Mouse (Mus musculus): ENCODE data around the gene Apba1.

The Apba1 gene

GRCm38 (mm10) chr19:23874502-23874901, 115.8 kb downstream of the Apba1 start:
- DNase-seq (ENCODE audit: low spot score in 2 of 2) = no peak

DNA sequence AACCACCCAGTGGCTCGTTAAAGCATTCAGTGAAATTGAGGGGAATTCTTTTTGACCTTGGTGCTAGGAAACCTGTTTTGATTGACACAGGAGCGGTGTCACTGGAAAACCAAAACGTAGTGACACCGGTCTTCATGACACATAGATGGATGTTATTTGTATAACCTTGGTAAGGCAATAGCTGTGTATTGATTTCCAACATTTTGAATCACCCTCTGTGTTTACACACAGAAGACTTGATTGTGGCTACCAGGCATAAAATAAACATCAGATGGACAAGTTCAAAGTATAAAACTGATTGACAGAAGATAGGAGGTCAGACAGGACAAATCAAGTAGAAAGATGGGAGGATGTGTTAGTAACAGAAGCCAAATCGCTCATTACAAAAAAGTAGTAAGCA, 117.1 kb downstream of the Apba1 start:
- no peak for DNase-seq (ENCODE audit: low spot score in 2 of 2)

GRCm38 (mm10) chr19:23879862-23880261, 121.2 kb downstream of the Apba1 start:
- peak; percentile 80 to 88 for DNase-seq (ENCODE audit: low spot score in 2 of 2)

DNA sequence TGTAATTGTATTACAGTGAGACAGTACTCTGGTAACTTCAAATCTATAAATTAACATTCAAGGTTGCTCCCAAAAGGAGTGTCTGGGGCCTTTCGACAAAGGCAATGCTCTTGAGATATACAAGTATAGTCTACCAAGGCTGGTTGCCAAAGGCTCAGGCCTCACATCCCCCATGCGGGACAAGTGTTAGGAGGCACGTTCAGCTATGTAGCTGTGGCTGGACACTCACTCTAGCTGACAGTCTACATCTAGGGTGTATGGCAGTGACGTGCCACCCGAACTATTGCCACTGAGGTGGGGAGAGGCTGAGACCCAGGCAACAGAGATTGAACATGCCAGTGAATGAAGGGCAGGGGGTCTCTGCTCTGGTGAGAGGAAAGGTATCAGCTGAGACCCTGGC, 127.5 kb downstream of the Apba1 start:
- no peak for DNase-seq (ENCODE audit: low spot score in 2 of 2)

DNA sequence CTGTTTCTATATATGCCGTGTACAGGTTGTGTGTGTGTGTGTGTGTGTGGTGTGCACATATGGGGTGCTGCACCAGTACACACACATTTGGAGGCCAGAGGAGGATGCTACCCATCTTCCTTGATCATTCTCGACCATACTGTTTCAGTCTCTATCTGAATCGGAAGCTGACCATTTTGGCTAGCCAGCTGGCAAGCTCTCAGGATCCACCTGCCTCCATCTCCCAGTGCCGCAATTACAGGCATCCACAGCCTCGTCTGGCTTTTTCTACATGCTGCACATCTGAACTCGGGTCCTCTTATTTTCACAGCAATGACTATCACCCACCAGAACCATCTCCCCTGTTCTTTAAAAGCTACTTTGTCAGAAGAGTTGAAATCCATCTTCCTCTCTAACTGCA, 132.7 kb downstream of the Apba1 start:
- DNase-seq (ENCODE audit: low spot score in 2 of 2) = no peak

DNA sequence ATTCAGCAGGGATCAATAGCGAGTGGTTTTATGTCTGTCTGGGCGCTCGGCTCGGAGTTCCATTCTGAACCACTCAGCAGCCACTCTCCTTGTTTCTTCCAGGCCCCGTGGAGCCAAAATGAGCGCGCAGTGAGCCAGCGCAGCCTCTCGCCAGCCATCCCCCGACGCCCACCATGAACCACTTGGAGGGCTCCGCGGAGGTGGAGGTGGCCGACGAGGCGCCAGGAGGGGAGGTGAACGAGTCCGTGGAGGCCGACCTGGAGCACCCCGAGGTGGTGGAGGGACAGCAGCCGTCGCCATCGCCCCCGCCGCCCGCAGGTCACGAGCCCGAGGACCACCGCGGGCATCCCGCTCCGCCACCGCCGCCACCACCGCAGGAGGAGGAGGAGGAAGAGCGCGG, 133.9 kb downstream of the Apba1 start:
- DNase-seq (ENCODE audit: low spot score in 2 of 2) = peak in 1 of 2 experiments; percentile 47

- peak; percentile 70 to 73 for DNase-seq (ENCODE audit: low spot score in 2 of 2)
Observed at GRCm38 (mm10) chr19:23893093-23893889, 134.6 kb downstream of the Apba1 start.

DNA sequence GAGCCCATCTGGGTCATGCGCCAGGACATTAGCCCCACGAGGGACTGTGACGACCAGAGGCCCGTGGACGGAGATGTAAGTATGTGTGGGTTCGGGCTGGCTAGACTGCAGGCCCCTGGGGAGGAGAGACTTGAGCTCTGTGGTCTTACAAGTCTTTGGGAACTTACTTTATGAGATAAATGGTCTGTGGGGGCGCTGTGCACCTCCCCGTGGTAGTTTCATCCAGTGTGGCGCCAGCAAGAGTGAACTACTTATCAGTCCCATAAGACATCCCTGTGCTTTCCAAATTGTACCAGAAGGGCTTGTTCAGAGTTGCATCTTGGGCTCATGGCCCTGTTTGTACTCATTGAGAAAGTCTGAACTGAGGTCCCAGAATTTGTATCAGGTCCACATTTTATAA, 135.3 kb downstream of the Apba1 start:
- DNase-seq (ENCODE audit: low spot score in 2 of 2) = no peak

GRCm38 (mm10) chr19:23894822-23895221, 136.1 kb downstream of the Apba1 start:
- DNase-seq (ENCODE audit: low spot score in 2 of 2) = no peak

GRCm38 (mm10) chr19:23896915-23897314, 138.2 kb downstream of the Apba1 start:
- no peak for DNase-seq (ENCODE audit: low spot score in 2 of 2)

- no peak for DNase-seq (ENCODE audit: low spot score in 2 of 2)
Observed at GRCm38 (mm10) chr19:23898501-23898900, 139.8 kb downstream of the Apba1 start.

DNA sequence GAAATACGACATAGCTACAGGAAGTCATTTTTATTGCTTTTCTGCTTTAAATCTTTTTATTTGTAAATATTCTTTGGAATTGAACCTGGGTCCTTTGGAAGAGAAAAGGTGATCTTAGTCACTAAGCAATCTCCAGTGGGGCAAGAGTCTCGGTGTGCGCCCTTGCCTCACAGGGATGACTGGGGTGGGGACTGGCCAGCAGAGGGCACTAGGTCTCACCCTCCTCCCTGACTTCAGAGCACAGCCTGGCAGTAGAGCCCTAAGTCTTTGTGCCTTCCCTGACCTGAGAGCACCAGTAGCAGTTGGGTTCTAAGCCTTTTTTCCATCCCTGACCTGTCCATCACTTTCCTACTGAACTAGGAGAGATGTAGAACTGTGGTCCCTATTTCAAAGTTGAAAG, 142.5 kb downstream of the Apba1 start:
- peak in 1 of 2 experiments; percentile 56 for DNase-seq (ENCODE audit: low spot score in 2 of 2)

DNA sequence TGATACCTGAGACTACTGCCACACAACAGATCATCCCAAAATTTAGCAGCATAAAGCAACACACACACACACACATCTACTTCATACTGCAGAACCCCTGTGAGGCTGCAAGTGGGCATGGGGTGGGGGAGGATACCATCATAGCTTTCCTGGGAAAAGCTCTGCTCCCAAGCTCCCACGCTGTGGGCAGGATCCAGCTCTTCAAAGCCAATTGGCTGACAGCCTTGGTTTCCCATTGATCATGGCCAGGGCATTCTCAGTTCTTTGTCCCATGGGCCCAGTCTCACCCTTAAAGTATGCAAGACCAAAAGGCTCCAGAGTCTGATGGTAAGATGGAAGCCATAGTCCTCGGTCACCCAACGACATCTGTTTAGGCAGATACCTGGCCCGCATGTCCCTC, 143.1 kb downstream of the Apba1 start:
- DNase-seq (ENCODE audit: low spot score in 2 of 2) = peak; percentile 67 to 78

GRCm38 (mm10) chr19:23903066-23903465, 144.4 kb downstream of the Apba1 start:
- DNase-seq (ENCODE audit: low spot score in 2 of 2) = no peak

DNA sequence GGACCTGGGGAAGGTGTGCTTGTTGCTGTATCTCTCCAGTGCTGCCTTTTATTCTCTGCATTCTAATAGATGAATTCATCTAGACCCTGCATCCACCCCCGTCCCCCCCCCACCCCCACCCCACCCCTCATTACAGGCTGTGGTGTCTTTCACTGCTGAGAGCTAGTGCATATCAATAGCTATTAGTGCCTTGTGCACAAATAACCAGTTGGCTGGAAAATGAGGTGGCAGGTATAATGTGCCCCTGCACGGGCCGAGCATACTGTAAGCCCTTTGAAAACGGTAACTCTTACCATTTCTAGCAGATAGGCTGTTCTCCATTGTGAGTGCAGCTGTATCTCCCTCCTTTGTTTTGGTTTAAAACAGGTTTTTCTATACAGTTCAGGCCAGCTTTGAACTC, 146.2 kb downstream of the Apba1 start:
- DNase-seq (ENCODE audit: low spot score in 2 of 2) = no peak

DNA sequence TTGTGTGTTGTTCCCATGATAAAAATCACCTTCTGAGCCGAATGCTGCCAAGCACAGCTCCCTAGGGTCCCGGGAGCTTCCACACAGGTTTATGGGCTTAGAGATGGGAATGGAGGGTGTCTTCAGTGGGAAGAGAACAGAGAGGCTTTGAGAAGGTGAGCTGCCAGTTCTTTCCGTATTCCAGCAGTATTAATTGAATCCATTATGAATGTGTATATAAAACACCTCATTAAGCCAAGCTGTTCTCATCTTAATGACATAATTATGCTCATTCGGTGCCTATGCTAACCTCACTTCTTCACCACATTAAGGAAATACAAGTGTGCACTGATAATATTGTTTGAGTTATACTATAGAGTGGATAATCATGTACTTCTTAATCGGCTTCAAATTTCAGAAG, 147.1 kb downstream of the Apba1 start:
- no peak for DNase-seq (ENCODE audit: low spot score in 2 of 2)

- DNase-seq (ENCODE audit: low spot score in 2 of 2) = no peak
Observed at GRCm38 (mm10) chr19:23910345-23910744, 151.7 kb downstream of the Apba1 start.

DNA sequence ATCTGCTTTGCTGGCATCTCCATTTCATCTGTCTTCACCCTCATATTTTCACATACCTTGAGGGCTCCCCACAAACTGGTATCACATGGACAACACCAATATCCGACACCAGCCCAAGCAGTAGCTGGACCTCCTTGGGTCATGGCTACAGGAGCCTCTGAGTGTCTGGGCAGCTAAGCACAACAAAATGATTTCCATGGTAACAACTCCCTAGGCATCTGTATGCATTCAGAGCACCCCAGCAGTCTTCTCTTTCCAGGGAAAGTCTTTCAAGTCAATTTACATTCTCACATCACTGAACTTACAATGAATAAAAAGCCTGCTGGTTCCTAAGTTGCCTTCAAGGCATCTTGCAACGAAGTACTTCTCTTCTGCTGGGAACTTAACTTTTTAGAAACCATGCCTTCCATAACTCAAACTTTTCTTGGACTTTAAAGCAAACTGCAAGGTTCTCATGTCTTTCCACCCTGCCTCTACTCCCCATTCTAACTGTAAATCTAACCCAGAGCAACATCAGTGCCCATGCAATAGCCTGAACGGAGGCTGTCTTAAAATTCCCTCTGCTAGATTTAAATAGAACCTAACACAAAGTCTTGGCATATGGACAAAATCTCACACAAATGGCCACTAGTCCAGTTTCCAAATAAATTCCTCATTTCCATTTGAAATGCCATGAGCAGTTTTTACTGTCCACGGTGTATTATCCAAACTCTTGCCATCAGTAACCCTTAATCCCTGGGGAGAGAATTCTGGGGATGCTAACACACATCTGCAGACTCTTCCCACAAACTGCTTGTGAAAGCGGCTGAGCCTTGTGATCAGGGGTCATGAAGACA, 160.9 kb downstream of the Apba1 start:
- DNase-seq (ENCODE audit: low spot score in 2 of 2) = no peak

DNA sequence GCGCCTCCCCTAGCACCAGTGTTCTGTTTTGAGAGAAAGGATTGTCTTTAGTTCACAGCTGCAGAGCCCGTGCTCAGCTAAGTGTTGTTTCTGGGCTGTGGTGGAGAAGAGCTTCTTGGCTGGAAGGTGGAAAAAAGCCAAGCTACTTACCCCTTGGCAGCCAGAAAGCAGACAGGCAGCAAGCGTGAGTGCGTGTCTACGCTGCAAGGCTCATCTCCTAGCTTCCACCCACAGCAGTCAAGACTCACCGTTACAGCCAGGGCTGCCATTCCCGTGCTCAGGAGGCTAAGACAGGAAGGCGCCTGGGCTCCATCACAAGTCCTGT, 161.5 kb downstream of the Apba1 start:
- DNase-seq (ENCODE audit: low spot score in 2 of 2) = no peak

GRCm38 (mm10) chr19:23922601-23923000, 163.9 kb downstream of the Apba1 start:
- no peak for DNase-seq (ENCODE audit: low spot score in 2 of 2)

GRCm38 (mm10) chr19:23924057-23924456, 165.4 kb downstream of the Apba1 start:
- DNase-seq (ENCODE audit: low spot score in 2 of 2) = no peak

- no peak for DNase-seq (ENCODE audit: low spot score in 2 of 2)
Observed at GRCm38 (mm10) chr19:23924791-23925190, 166.1 kb downstream of the Apba1 start.

GRCm38 (mm10) chr19:23925541-23925940, 166.9 kb downstream of the Apba1 start:
- DNase-seq (ENCODE audit: low spot score in 2 of 2) = no peak

All from right cerebral cortex, postnatal 10 days (tissue).